Mouse (Mus musculus): ENCODE data around the gene Agap1. TPM values are rescaled to one million over a fixed set of nuclear protein-coding genes. Genes with fewer than 3 reads are reported as not detected.
A peak's percentile ranks its signal among the peaks of the same experiment; 100 is the strongest.

Gene Agap1
- polyA plus RNA-seq, 1 experiment from 2014 or later = 31.9 TPM

GRCm38 (mm10) chr1:89700166-89700565 is 245.6 kb downstream of the Agap1 start:
- Histone ChIP-seq H3K9ac (ENCODE audit: low read depth, low read length) (no peak overlapping the region), H3K27ac (ENCODE audit: low read depth, low read length) (no peak overlapping the region), H3K27me3 (replicated peaks; ENCODE audit: control insufficient read depth, insufficient read depth, low read length) (no peaks in the 10 kb centered on the region), H3K4me3 (ENCODE audit: low read length) (no peak overlapping the region), H3K4me2 (ENCODE audit: low read length) (no peak overlapping the region), H3K36me3 (ENCODE audit: control insufficient read depth, insufficient read depth, low read length) (no peaks in the 10 kb centered on the region), H3K4me1 (ENCODE audit: control insufficient read depth, insufficient read depth, low read depth, low read length) (peaks cover 16% of the 10 kb centered on the region), H3K9me3 (ENCODE audit: control insufficient read depth, low read length) (no peaks in the 10 kb centered on the region)
- WGBS = 37% methylated on average over 9 of the region's 9 CpGs
- ATAC-seq = no peak

- no peaks in the 10 kb centered on the region for H3K36me3 ChIP-seq (ENCODE audit: control insufficient read depth, insufficient read depth, low read length)
- H3K4me1 ChIP-seq (ENCODE audit: control insufficient read depth, insufficient read depth, low read depth, low read length) = peaks cover 16% of the 10 kb centered on the region
- no peak for ATAC-seq
- no peaks in the 10 kb centered on the region for H3K9me3 ChIP-seq (ENCODE audit: control insufficient read depth, low read length)
- no peaks in the 10 kb centered on the region for H3K27me3 ChIP-seq (replicated peaks; ENCODE audit: control insufficient read depth, insufficient read depth, low read length)
- 71% methylated on average over 5 of the region's 5 CpGs for WGBS
- no peak overlapping the region for H3K4me3 ChIP-seq (ENCODE audit: low read length)
- no peak overlapping the region for H3K27ac ChIP-seq (ENCODE audit: low read depth, low read length)
- no peak overlapping the region for H3K4me2 ChIP-seq (ENCODE audit: low read length)
- H3K9ac ChIP-seq (ENCODE audit: low read depth, low read length) = no peak overlapping the region
Measured at GRCm38 (mm10) chr1:89701162-89701730, 246.6 kb downstream of the Agap1 start.

- no peak; the same call in 1 of the 2 replicates for ATAC-seq
- H3K9ac ChIP-seq (ENCODE audit: low read depth, low read length) = no peak overlapping the region
- no peaks in the 10 kb centered on the region for H3K36me3 ChIP-seq (ENCODE audit: control insufficient read depth, insufficient read depth, low read length)
- H3K4me3 ChIP-seq (ENCODE audit: low read length) = no peak overlapping the region
- no peaks in the 10 kb centered on the region for H3K27me3 ChIP-seq (replicated peaks; ENCODE audit: control insufficient read depth, insufficient read depth, low read length)
- peaks cover 26% of the 10 kb centered on the region for H3K4me1 ChIP-seq (ENCODE audit: control insufficient read depth, insufficient read depth, low read depth, low read length)
- no peak overlapping the region for H3K4me2 ChIP-seq (ENCODE audit: low read length)
- no peak overlapping the region for H3K27ac ChIP-seq (ENCODE audit: low read depth, low read length)
- WGBS = 14% methylated on average over 13 of the region's 13 CpGs
- H3K9me3 ChIP-seq (ENCODE audit: control insufficient read depth, low read length) = no peaks in the 10 kb centered on the region
Measured at GRCm38 (mm10) chr1:89703294-89703693, 248.7 kb downstream of the Agap1 start.

GRCm38 (mm10) chr1:89705670-89706069 is 251.1 kb downstream of the Agap1 start:
- Histone ChIP-seq H3K4me3 (ENCODE audit: low read length) (no peak overlapping the region), H3K27me3 (replicated peaks; ENCODE audit: control insufficient read depth, insufficient read depth, low read length) (no peaks in the 10 kb centered on the region), H3K9me3 (ENCODE audit: control insufficient read depth, low read length) (no peaks in the 10 kb centered on the region), H3K27ac (ENCODE audit: low read depth, low read length) (no peak overlapping the region), H3K4me2 (ENCODE audit: low read length) (no peak overlapping the region), H3K4me1 (ENCODE audit: control insufficient read depth, insufficient read depth, low read depth, low read length) (peaks cover 33% of the 10 kb centered on the region), H3K36me3 (ENCODE audit: control insufficient read depth, insufficient read depth, low read length) (no peaks in the 10 kb centered on the region; the same call in 1 of the 2 replicates), H3K9ac (ENCODE audit: low read depth, low read length) (no peak overlapping the region)
- no peak for ATAC-seq
- 89% methylated on average over 6 of the region's 6 CpGs for WGBS

- H3K27me3 ChIP-seq (replicated peaks; ENCODE audit: control insufficient read depth, insufficient read depth, low read length) = no peaks in the 10 kb centered on the region
- H3K27ac ChIP-seq (ENCODE audit: low read depth, low read length) = no peak overlapping the region
- no peak for ATAC-seq
- H3K4me1 ChIP-seq (ENCODE audit: control insufficient read depth, insufficient read depth, low read depth, low read length) = peaks cover 31% of the 10 kb centered on the region
- H3K9me3 ChIP-seq (ENCODE audit: control insufficient read depth, low read length) = no peaks in the 10 kb centered on the region
- no peak overlapping the region for H3K9ac ChIP-seq (ENCODE audit: low read depth, low read length)
- H3K36me3 ChIP-seq (ENCODE audit: control insufficient read depth, insufficient read depth, low read length) = no peaks in the 10 kb centered on the region; the same call in 1 of the 2 replicates
- WGBS = 74% methylated on average over 2 of the region's 2 CpGs
- no peak overlapping the region for H3K4me3 ChIP-seq (ENCODE audit: low read length)
- no peak overlapping the region for H3K4me2 ChIP-seq (ENCODE audit: low read length)
Measured at GRCm38 (mm10) chr1:89706862-89707261, 252.3 kb downstream of the Agap1 start.

GRCm38 (mm10) chr1:89707756-89708480 is 253.3 kb downstream of the Agap1 start:
- Histone ChIP-seq H3K4me2 (ENCODE audit: low read length) (no peak overlapping the region), H3K36me3 (ENCODE audit: control insufficient read depth, insufficient read depth, low read length) (peaks cover 2% of the 10 kb centered on the region; the same call in 1 of the 2 replicates), H3K9ac (ENCODE audit: low read depth, low read length) (no peak overlapping the region), H3K27ac (ENCODE audit: low read depth, low read length) (no peak overlapping the region), H3K27me3 (replicated peaks; ENCODE audit: control insufficient read depth, insufficient read depth, low read length) (no peaks in the 10 kb centered on the region), H3K9me3 (ENCODE audit: control insufficient read depth, low read length) (no peaks in the 10 kb centered on the region), H3K4me3 (ENCODE audit: low read length) (no peak overlapping the region), H3K4me1 (ENCODE audit: control insufficient read depth, insufficient read depth, low read depth, low read length) (peaks cover 23% of the 10 kb centered on the region)
- peak; percentile 30; the same call in 1 of the 2 replicates for ATAC-seq
- 36% methylated on average over 15 of the region's 15 CpGs for WGBS

GRCm38 (mm10) chr1:89709824-89710223 is 255.2 kb downstream of the Agap1 start:
- H3K27ac ChIP-seq (ENCODE audit: low read depth, low read length) = no peak overlapping the region
- 68% methylated on average over 5 of the region's 5 CpGs for WGBS
- H3K9me3 ChIP-seq (ENCODE audit: control insufficient read depth, low read length) = no peaks in the 10 kb centered on the region
- peaks cover 29% of the 10 kb centered on the region for H3K4me1 ChIP-seq (ENCODE audit: control insufficient read depth, insufficient read depth, low read depth, low read length)
- no peaks in the 10 kb centered on the region for H3K27me3 ChIP-seq (replicated peaks; ENCODE audit: control insufficient read depth, insufficient read depth, low read length)
- H3K4me3 ChIP-seq (ENCODE audit: low read length) = no peak overlapping the region
- ATAC-seq = no peak
- peaks cover 2% of the 10 kb centered on the region; the same call in 1 of the 2 replicates for H3K36me3 ChIP-seq (ENCODE audit: control insufficient read depth, insufficient read depth, low read length)
- H3K4me2 ChIP-seq (ENCODE audit: low read length) = no peak overlapping the region
- no peak overlapping the region for H3K9ac ChIP-seq (ENCODE audit: low read depth, low read length)

GRCm38 (mm10) chr1:89713681-89714080 is 259.1 kb downstream of the Agap1 start:
- Histone ChIP-seq H3K4me2 (ENCODE audit: low read length) (no peak overlapping the region), H3K36me3 (ENCODE audit: control insufficient read depth, insufficient read depth, low read length) (peaks cover 2% of the 10 kb centered on the region; the same call in 1 of the 2 replicates), H3K9me3 (ENCODE audit: control insufficient read depth, low read length) (no peaks in the 10 kb centered on the region), H3K27me3 (replicated peaks; ENCODE audit: control insufficient read depth, insufficient read depth, low read length) (no peaks in the 10 kb centered on the region), H3K4me1 (ENCODE audit: control insufficient read depth, insufficient read depth, low read depth, low read length) (peaks cover 21% of the 10 kb centered on the region), H3K9ac (ENCODE audit: low read depth, low read length) (no peak overlapping the region), H3K27ac (ENCODE audit: low read depth, low read length) (no peak overlapping the region), H3K4me3 (ENCODE audit: low read length) (no peak overlapping the region)
- ATAC-seq = no peak
- 43% methylated on average over 5 of the region's 5 CpGs for WGBS

- peak; percentile 45; the same call in 1 of the 2 replicates for ATAC-seq
- WGBS = 36% methylated on average over 18 of the region's 18 CpGs
- Histone ChIP-seq H3K9me3 (ENCODE audit: control insufficient read depth, low read length) (no peaks in the 10 kb centered on the region), H3K9ac (ENCODE audit: low read depth, low read length) (no peak overlapping the region), H3K4me3 (ENCODE audit: low read length) (no peak overlapping the region), H3K27ac (ENCODE audit: low read depth, low read length) (no peak overlapping the region), H3K27me3 (replicated peaks; ENCODE audit: control insufficient read depth, insufficient read depth, low read length) (no peaks in the 10 kb centered on the region), H3K4me1 (ENCODE audit: control insufficient read depth, insufficient read depth, low read depth, low read length) (peaks cover 20% of the 10 kb centered on the region), H3K4me2 (ENCODE audit: low read length) (no peak overlapping the region), H3K36me3 (ENCODE audit: control insufficient read depth, insufficient read depth, low read length) (0 out of 2 replicates have a peak, but pooled peaks cover 2% of the 10 kb centered on the region)
Measured at GRCm38 (mm10) chr1:89714165-89714980, 259.8 kb downstream of the Agap1 start.
